Mouse (Mus musculus): Measurements from ENCODE around the gene March6.
A peak's percentile ranks its signal among the peaks of the same experiment; 100 is the strongest.

The March6 gene

DNA sequence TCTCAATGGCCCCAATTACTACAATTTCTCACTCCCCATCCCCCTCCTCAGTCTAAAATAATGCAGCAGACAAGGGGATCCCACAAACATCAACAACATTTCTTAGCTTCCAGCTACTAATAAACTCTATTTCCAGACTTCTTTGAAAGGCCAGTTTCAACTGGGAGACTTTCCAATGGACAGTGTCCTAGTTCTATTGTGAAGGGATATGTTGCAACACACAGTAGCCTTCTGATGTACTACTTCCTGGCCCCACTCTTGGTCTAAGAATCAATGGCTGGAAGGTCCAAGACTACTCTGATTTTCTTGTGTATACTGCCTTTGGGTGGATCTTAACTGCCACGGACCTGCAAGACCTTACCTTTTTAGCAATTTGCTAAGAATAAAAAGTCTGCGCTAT, 65.0 kb downstream of the March6 start:
- Histone ChIP-seq H3K36me3 (ENCODE audit: control insufficient read depth, insufficient read depth, low read length, poor library complexity, severe bottlenecking) (peaks cover 8% of the 10 kb centered on the region; the same call in 1 of the 2 replicates), H3K27me3 (ENCODE audit: control insufficient read depth, insufficient read depth, low read length, poor library complexity, severe bottlenecking) (no peaks in the 10 kb centered on the region; the same call in none of the 2 replicates)
- no peak for DNase-seq (ENCODE audit: low read depth, low spot score)

DNA sequence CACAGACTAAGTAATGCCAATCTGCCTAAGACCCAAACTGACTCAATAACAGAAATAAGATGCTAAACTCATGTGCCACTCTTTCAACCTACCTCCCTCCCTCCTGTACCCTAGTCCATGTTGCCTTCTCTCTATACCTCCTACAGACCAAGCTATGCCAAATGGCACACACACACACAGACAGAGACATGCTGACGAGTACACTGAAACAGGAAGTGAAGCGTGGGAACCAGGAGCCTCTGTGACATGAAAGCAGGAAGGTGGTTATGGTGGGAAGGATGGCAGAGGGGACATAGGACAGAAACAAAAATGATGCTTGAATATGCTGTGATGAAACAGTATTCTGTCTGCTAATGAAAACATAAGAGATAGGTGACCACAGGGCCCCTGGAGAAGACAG, 70.3 kb downstream of the March6 start:
- H3K27me3 ChIP-seq (ENCODE audit: control insufficient read depth, insufficient read depth, low read length, poor library complexity, severe bottlenecking) = no peaks in the 10 kb centered on the region; the same call in 1 of the 2 replicates
- peaks cover 5% of the 10 kb centered on the region for H3K36me3 ChIP-seq (ENCODE audit: control insufficient read depth, insufficient read depth, low read length, poor library complexity, severe bottlenecking)
- DNase-seq (ENCODE audit: low read depth, low spot score) = peak; percentile 19

DNA sequence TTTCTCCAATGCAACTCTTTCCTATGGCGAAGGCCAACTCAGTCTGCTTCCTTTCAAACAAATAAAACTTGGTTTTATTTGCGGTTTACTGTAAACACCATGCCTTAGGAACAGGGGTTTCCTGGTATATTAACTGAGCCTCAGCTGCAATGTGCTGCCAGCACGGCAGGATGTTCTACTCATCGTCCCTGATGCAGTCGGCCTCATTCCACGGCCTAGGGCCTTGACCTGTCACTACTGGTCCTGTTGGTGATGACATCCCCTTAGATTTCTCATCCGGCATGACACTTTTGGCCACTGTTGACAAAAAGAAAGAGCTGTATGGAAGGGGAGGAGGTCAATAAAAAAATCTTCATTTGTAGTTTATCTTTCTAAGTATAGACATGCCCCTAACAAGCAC, 72.8 kb downstream of the March6 start:
- H3K27me3 ChIP-seq (ENCODE audit: control insufficient read depth, insufficient read depth, low read length, poor library complexity, severe bottlenecking) = no peaks in the 10 kb centered on the region; the same call in 1 of the 2 replicates
- no peak for DNase-seq (ENCODE audit: low read depth, low spot score)
- H3K36me3 ChIP-seq (ENCODE audit: control insufficient read depth, insufficient read depth, low read length, poor library complexity, severe bottlenecking) = peaks cover 4% of the 10 kb centered on the region

DNA sequence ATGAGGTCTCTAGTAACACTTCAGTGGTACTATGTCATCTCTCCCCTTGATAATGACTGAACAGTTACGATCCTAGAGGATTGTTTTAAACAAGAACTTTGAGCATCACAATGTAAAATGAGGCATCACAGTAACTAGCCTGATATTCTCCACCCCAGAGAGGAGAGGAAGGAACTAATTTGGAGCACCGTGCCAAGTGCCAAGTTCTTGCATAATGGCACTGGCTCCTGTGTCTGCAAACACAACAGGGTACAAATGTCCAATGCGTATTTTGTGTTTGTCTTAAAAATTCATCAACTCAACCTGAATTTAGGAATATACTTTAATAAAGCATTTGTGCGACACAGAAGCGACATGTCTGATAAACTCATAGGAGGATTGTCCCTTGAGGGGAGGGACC, 74.5 kb downstream of the March6 start:
- Histone ChIP-seq H3K36me3 (ENCODE audit: control insufficient read depth, insufficient read depth, low read length, poor library complexity, severe bottlenecking) (peaks cover under 1% of the 10 kb centered on the region), H3K27me3 (ENCODE audit: control insufficient read depth, insufficient read depth, low read length, poor library complexity, severe bottlenecking) (no peaks in the 10 kb centered on the region)
- DNase-seq (ENCODE audit: low read depth, low spot score) = no peak

DNA sequence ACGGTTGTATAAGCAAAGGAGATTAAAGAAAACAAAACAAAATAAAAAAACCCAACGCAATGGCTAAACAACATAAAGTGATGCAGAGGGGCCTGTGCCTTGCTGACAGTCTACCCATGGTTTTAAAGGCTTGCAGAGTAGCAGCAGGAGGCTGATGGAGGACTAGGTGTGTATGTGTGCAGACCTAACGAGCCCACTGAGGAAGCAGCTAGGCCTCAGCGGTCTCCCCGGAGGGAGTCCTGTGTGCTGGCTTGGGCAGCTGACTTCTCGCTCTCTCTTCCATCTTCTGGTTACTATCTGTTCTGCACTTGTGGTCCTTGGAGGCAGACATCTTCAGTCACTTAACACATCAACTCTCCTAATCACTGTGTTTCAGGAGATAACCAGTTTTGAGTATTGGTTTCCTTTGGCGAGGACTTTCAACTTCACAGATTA, 76.0 kb downstream of the March6 start:
- H3K27me3 ChIP-seq (ENCODE audit: control insufficient read depth, insufficient read depth, low read length, poor library complexity, severe bottlenecking) = no peaks in the 10 kb centered on the region
- no peak for DNase-seq (ENCODE audit: low read depth, low spot score)
- no peaks in the 10 kb centered on the region for H3K36me3 ChIP-seq (ENCODE audit: control insufficient read depth, insufficient read depth, low read length, poor library complexity, severe bottlenecking)

DNA sequence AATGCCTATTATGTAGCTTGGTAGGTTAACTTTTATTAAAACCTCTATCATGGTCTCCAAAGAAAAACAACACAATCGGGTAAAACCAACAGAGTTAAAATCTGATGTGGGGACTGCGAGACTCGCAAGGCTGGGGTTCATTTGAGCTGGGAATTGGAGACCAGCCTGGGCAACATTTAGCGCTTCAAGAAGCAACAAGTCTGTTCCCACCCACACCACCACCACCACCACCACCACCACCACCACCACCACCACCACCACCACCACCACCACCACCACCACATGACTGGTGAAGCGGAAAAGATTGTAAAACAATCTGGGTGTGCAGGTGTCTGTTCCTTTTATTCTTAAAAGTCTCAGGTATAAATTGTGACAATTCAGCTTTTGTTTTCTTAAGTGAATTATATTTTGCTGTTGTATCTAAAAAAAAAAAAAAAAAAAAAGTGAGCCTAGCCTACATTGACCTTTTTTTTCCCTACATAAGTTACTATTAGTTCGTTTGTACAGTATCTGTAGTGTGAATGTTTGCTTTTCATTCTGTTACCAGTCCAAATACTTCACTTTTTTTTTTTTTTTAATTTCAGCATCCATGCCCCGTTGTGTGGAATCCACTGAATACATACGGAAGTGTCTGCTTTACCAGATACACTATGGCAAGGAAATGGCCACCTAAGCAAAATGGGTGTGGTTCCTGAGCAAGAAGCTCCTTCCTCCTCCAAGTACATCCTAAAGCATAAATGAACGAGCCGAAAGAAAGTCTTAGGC, 76.6 kb downstream of the March6 start:
- no peaks in the 10 kb centered on the region for H3K27me3 ChIP-seq (ENCODE audit: control insufficient read depth, insufficient read depth, low read length, poor library complexity, severe bottlenecking)
- H3K36me3 ChIP-seq (ENCODE audit: control insufficient read depth, insufficient read depth, low read length, poor library complexity, severe bottlenecking) = no peaks in the 10 kb centered on the region
- peak; percentile 6 for DNase-seq (ENCODE audit: low read depth, low spot score)

DNA sequence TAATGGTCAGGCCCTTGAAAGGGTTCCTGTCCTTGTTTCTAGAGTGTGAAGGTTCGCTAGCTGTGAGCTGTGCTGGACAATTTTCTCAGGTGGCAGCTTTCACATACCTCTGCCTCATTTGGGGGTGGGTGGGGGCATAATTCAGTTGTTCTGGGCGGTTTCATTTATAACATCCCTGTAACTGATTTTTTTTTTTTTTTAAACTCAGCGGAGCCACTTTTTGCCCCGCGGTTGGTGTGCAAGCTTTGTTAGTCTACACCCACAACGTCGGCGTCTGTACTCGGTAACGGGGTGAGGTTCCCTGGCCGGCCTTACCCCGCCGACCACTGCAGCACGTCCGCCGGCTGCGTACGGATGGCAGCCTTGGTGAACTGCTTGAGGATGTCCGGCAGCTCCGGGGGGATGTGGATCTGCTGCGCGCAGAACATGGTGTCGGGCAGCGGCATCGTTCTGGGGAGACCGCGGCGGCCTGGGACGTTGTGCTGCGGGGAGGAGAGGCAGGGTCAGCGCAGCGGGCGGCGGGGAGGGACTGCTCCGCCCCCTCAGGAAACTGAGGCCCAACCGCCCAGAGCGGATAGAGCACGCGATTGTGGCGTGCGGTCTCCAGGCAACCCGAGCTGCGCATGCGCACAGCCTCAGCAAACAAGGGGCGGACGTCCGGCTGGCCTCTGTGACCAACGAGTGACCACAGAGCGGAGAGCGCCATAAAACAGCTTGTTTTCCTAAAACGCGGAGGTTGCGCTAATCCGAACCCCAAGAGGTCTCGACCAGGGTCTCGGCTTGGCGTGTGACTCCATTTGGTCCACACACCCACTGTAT, 77.5 kb downstream of the March6 start, which contains the start of gene Ropn1l:
Ropn1l (minus strand) TSS at position 640 of the 819 bp plus-strand sequence.
- no peaks in the 10 kb centered on the region for H3K27me3 ChIP-seq (ENCODE audit: control insufficient read depth, insufficient read depth, low read length, poor library complexity, severe bottlenecking)
- DNase-seq (ENCODE audit: low read depth, low spot score) = peak; percentile 80
- no peaks in the 10 kb centered on the region for H3K36me3 ChIP-seq (ENCODE audit: control insufficient read depth, insufficient read depth, low read length, poor library complexity, severe bottlenecking)

DNA sequence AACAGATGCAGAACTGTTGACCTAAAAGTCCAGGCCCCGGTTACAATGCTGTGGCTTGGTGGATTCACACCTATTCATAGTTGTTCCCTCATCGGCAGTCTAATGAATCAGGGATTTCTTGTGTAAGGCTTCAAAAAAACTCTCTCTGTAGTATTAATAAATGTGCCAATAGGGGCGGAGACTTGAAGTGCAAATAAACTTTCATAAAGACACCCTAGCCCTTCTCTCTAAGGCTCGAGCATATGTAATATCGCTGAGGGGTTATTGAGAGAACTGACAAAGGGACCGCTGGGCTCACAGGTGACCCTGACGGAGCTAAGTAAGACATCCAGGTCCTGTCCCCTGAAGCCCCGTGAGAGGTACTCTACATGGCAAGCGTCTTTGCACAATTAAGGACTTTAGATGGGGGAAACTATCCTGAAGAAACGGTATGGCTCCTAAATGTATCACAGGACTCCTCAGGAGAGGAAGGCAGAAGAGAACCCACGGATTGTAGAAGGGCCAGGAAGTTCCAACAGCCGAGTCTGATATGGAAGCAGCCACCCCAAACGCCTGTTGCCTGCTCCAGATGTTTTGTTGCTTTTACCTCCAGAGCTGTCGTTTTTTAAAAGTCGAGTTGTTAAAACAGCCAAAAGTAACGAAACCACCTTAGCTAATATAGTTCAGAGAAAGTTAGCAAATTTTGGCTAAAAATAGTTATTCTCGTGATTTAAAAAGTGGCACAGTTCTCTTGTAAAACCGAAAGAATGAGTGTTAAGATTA, 78.3 kb downstream of the March6 start:
- Histone ChIP-seq H3K36me3 (ENCODE audit: control insufficient read depth, insufficient read depth, low read length, poor library complexity, severe bottlenecking) (no peaks in the 10 kb centered on the region), H3K27me3 (ENCODE audit: control insufficient read depth, insufficient read depth, low read length, poor library complexity, severe bottlenecking) (no peaks in the 10 kb centered on the region)
- DNase-seq (ENCODE audit: low read depth, low spot score) = peak; percentile 34

DNA sequence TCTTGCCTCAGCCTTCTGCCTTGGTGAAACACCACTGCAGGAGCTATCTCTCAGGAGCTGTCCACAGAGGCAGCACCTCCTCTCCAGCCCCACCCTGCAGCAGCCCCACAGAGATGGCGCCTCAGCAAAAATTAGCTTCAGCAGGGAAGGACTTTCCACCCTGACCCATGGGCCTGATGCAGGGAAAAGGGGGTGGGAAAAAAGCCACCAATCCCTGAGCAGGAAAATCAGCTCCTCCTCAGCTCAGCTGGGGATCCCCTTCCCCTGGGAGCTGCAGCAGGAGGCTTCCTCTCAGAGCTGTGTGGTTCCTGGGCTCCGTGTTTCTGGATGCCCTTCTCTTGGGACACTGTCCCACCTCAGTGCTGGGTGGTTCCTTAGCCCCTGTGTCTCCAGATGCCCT, 81.1 kb downstream of the March6 start:
- Histone ChIP-seq H3K36me3 (ENCODE audit: control insufficient read depth, insufficient read depth, low read length, poor library complexity, severe bottlenecking) (no peaks in the 10 kb centered on the region), H3K27me3 (ENCODE audit: control insufficient read depth, insufficient read depth, low read length, poor library complexity, severe bottlenecking) (no peaks in the 10 kb centered on the region)
- DNase-seq (ENCODE audit: low read depth, low spot score) = no peak

DNA sequence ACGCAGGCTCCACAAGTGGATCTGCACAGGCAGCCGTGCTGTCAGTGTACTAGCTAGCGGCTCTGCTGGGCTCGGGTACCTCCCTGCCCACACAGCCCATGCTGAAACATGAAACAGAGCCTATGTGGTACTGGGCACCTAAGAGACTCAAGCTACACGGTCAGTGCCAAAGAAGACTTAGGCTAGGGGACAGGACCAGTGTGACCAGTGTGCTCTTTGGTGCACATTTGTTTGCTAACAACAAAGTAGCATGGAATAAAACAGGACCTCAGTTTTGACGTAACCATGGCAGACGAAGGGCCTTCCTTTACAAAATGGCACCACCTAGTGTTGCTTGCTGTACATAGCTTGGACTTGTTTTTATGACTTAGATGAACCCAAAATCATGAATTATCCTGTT, 83.7 kb downstream of the March6 start:
- peak; percentile 70 for DNase-seq (ENCODE audit: low read depth, low spot score)
- Histone ChIP-seq H3K36me3 (ENCODE audit: control insufficient read depth, insufficient read depth, low read length, poor library complexity, severe bottlenecking) (no peaks in the 10 kb centered on the region), H3K27me3 (ENCODE audit: control insufficient read depth, insufficient read depth, low read length, poor library complexity, severe bottlenecking) (no peaks in the 10 kb centered on the region)

DNA sequence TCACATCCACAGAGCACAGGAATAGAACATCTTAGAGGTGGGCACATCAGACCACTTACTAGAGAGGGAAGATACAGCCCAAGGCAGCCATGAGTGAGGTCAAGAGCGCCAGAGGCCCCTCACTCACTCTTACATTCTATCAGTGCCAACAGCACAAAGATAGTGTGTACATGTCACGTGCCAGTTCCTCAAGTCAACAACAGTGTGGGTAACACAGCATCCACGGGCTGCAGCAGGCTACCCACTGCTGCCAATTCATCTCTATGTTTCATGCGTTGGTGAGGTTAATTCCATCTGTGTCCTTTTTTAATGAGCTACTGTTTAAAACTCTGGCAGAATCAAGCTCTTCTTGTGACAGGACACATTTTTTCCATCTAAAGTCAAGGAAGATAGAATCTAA, 88.2 kb downstream of the March6 start:
- no peak for DNase-seq (ENCODE audit: low read depth, low spot score)
- no peaks in the 10 kb centered on the region for H3K36me3 ChIP-seq (ENCODE audit: control insufficient read depth, insufficient read depth, low read length, poor library complexity, severe bottlenecking)
- H3K27me3 ChIP-seq (ENCODE audit: control insufficient read depth, insufficient read depth, low read length, poor library complexity, severe bottlenecking) = no peaks in the 10 kb centered on the region

DNA sequence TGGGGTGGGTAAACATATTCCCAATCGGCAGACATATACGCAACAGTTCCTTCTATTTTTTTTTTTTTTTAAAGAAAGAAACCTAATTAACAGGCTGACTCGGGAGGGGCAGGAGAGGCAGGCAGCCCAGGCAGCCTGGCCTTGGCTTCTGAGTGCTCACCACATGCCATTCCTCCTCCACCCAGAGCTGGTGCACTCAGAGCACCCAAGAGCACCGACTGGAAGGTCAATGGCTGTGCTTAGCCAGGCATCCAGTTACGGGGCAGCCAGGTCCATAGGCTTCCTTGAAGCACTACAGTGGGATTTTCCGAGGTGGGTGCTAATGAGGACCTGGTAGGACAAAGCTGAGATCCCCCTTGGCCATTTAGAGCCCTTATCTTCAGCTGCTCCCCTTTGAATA, 88.9 kb downstream of the March6 start:
- no peaks in the 10 kb centered on the region for H3K27me3 ChIP-seq (ENCODE audit: control insufficient read depth, insufficient read depth, low read length, poor library complexity, severe bottlenecking)
- no peak for DNase-seq (ENCODE audit: low read depth, low spot score)
- H3K36me3 ChIP-seq (ENCODE audit: control insufficient read depth, insufficient read depth, low read length, poor library complexity, severe bottlenecking) = no peaks in the 10 kb centered on the region

DNA sequence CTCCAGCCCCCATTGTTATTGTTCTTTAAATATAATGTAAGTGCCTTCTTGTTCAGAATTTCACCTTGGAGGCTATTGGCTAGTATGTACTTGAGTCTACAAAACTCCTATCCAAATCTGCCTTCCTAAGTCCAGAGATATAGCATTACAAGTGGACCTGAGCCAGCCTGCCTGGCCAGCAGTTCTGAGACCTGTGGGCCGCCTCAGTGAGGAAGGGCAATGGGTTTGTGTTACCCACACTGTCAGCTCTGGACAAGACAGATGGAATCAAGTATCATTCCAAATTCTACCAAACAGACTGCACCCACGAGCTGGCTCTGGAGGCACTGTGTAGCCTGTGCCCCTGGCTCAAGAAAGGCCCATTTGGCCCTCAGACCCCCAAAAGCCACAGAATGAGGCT, 94.0 kb downstream of the March6 start:
- no peaks in the 10 kb centered on the region for H3K27me3 ChIP-seq (ENCODE audit: control insufficient read depth, insufficient read depth, low read length, poor library complexity, severe bottlenecking)
- DNase-seq (ENCODE audit: low read depth, low spot score) = no peak

DNA sequence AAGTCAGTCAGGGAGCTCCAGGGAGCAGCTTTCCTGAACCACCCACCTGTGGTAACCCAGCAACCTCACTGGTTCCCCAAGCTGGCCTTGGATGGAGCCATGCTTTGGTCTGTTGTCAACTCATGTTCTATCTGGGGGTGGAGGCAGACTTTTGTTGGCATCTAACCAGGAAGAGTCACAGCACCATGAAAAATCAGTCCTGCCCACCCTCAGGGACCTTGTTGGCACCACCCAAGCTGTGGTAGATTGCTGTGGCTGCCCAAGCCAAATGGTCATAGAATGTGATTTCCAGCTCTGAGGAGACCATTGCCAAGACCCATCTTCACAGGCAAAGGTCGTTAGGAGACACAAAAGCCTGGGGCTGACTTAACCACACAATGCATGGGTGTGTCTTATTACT, 94.8 kb downstream of the March6 start:
- no peaks in the 10 kb centered on the region for H3K27me3 ChIP-seq (ENCODE audit: control insufficient read depth, insufficient read depth, low read length, poor library complexity, severe bottlenecking)
- DNase-seq (ENCODE audit: low read depth, low spot score) = no peak

More for the DNA sequence above, 94.0 kb downstream of the March6 start:
- H3K36me3 ChIP-seq (ENCODE audit: control insufficient read depth, insufficient read depth, low read length, poor library complexity, severe bottlenecking) = no peaks in the 10 kb centered on the region

More for the DNA sequence above, 94.8 kb downstream of the March6 start:
- H3K36me3 ChIP-seq (ENCODE audit: control insufficient read depth, insufficient read depth, low read length, poor library complexity, severe bottlenecking) = no peaks in the 10 kb centered on the region
